Mouse (Mus musculus) retina, postnatal 7 days (tissue): ENCODE data around the gene Prkaca.

Experiments
- DNase-seq: peaks from one replicate; pipeline ENCODE4 v3.0.0-alpha.2; 2012; ENCODE audit warnings: low read depth, low spot score

Gene Prkaca

GRCm38 (mm10) chr8:84038015-84038414, 65.2 kb downstream of the Prkaca start:
- no peak for DNase-seq

GRCm38 (mm10) chr8:84039050-84039449, 66.3 kb downstream of the Prkaca start:
- peak; percentile 80 for DNase-seq

GRCm38 (mm10) chr8:84042066-84042947, 69.5 kb downstream of the Prkaca start, which contains the start of gene Il27ra:
Gene Il27ra, minus strand, starts transcription at chr8:84042589.
- DNase-seq: peak; percentile 49

GRCm38 (mm10) chr8:84042948-84043342, 70.2 kb downstream of the Prkaca start:
- DNase-seq: no peak

- no peak for DNase-seq
Measured at GRCm38 (mm10) chr8:84044103-84044502, 71.3 kb downstream of the Prkaca start.

DNA sequence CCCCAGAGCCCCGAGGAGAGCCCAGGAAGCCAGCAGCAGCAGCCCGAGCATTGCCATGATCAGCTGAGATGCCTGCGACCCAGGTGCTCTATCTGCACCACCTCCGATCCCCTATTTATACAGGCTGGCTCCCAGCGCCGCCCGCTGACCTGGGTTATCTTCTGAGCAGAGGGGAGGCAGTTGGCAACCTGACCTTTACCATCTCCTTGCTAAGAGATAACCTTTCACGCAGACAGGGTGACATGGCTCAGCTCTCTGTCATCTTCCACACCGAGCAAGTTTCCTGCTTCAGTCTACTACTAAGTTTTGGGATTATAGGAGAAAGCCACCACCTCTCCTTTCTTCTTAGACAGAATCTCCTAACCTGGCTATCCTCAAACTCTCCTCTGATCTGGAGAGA, 72.1 kb downstream of the Prkaca start, which contains the start of gene Rln3:
Gene Rln3 (minus strand): TSS at position 101 of the 400 bp plus-strand sequence.
- DNase-seq: no peak
